Mouse (Mus musculus) adrenal gland, postnatal 4 days (tissue): ENCODE data around the gene Lysmd3. TPM values are rescaled to one million over a fixed set of nuclear protein-coding genes. Genes with fewer than 3 reads are reported as not detected.

ENCODE experiments used
- total RNA-seq, 2 experiments: library from RNA; stranded (reverse); gene quantifications; 2 replicates each; pipeline ENCODE4 v1.2.3; 2021

Lysmd3 gene
- total RNA-seq, 2 experiments from 2014 or later = 23.6 to 24.9 TPM

Other genes with a start within 250 kb of the Lysmd3 start
- 1 to 10 TPM; 2.1 to 3.2 TPM for gene Adgrv1, start 24.5 kb upstream of the Lysmd3 start, total RNA-seq
- gene Polr3g, start 53.4 kb downstream of the Lysmd3 start, total RNA-seq = 1 to 10 TPM; 5.6 to 9.1 TPM
- gene Mblac2, start 53.7 kb downstream of the Lysmd3 start, total RNA-seq = 10 to 100 TPM in 1 of 2 experiments, 1 to 10 TPM in 1; 9.7 to 10.4 TPM
- 100 to 1,000 TPM; 175 to 177 TPM for gene Cetn3, start 125.4 kb downstream of the Lysmd3 start, total RNA-seq